Mouse (Mus musculus) CD4-positive, CD25-positive, alpha-beta regulatory T cell, adult 9 weeks (primary cell): ENCODE results near the gene Esr1. TPM values are rescaled to one million over a fixed set of nuclear protein-coding genes. Genes with fewer than 3 reads are reported as not detected.

Experiments
- polyA plus RNA-seq: library from polyadenylated mRNA; unstranded; fragments of 100-300 nt; shearing (Covaris generic); gene quantifications from one replicate; pipeline ENCODE4 v1.2.1, GENCODE M21; 2017

Gene Esr1
- 3.3 TPM for polyA plus RNA-seq

GRCm38 (mm10) chr10:4611386-4612155 is at the start of gene Esr1:
Gene Esr1 (plus strand): TSS chr10:4611593.

Other genes with a start within 250 kb of the Esr1 start
- gene Zbtb2, start 223.5 kb upstream of the Esr1 start, polyA plus RNA-seq, result 12.2 TPM
- gene Rmnd1, start 179.2 kb upstream of the Esr1 start, polyA plus RNA-seq, result 68.0 TPM
- 31.1 TPM for gene Armt1, start 179.1 kb upstream of the Esr1 start, polyA plus RNA-seq
- 0.25 TPM for gene Ccdc170, start 129.1 kb upstream of the Esr1 start, polyA plus RNA-seq